Mouse (Mus musculus): Measurements from ENCODE around the gene E030030I06Rik.
A peak's percentile ranks its signal among the peaks of the same experiment; 100 is the strongest.
"Not testable (repeated sequence)": the region's sequence is repeated elsewhere in the genome, so short reads cannot be mapped to it uniquely, and the experiment has no call there.

The E030030I06Rik gene

DNA sequence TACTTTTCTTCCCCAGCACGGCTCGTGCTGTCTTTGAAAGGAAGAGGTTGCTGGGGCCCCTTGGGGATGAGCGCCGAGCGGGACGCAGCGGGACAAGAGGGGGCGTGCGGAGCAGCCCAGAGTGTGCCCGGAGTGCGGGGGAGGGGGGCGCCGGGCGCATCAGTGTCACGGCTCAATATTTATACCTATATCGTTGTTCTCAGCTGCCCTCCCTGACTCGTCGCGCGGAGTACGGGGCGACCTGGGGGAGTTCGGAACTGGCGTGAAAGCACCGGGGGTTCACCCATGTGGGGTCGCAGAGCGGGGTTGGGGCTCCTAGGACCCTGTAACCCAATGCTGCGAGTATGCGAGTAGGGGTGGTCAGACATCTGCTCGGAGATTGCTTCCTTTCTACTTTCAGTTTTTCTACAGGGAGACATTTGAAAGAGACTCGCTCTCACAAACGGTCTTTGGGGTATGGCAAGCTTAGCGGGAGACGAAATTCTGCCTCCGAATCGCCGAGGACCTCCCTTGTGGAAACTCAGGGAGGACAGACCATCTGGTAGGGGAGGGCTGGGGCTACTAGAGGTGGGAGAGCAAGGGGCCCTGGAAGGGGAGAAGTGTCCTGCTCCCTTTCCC, at the start of gene E030030I06Rik:
Gene E030030I06Rik (minus strand): TSS at position 198 of the 618 bp plus-strand sequence.
- DNase-seq, result peak in 1 of 2 experiments; percentile 42

DNA sequence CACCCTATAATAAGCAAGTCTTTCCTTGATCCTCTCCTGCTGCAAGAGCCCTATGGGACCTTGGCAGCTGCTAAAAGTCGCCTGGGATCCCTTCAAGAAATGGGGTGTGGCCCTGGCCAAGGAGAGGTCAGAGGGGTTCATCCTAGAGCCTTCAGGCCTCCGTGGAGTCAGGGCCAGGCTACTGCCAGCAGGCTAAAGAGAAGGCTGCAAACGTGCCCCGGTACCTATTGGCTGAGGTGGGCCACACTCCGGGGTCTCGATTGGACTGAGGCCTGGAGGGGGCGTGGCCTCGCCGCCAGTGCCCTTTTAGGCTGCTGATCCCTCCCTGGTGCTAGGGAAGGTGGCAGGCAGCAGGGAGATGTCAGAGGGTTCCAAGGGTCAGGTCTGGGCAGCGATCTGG, 42.0 kb upstream of the E030030I06Rik start:
- DNase-seq, result not testable (repeated sequence)

DNA sequence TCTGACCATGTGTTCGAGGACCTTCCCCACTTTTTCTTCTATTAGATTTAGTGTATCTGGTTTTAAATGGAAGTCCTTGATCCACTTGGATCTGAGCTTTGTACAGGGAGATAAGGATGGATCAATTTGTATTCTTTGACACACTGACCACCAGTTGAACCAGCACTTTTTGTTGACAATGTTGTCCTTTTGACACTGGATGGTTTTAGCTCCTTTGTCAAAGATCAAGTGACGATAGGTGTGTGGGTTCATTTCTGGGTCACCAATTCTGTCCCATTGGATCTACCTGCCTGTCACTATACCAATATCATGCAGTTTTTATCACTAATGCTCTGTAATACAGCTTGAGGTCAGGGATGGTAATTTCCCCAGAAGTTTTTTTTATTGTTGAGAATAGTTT, 27.4 kb upstream of the E030030I06Rik start:
- not testable (repeated sequence) for DNase-seq

DNA sequence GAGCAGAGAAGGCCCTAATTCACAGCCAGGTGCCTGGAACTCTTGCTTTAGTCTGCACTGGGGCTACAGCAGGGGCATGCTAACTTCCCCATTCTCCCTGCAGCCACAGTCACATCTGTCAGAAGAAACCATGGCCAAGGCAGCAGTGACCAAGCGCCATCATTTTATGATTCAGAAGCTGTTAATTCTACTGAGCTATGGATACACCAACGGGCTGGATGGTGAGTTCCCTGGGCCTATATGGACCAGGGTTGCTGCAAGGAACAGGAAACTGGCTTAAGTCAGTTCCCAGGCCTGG, 25.1 kb upstream of the E030030I06Rik start:
- not testable (repeated sequence) for DNase-seq

DNA sequence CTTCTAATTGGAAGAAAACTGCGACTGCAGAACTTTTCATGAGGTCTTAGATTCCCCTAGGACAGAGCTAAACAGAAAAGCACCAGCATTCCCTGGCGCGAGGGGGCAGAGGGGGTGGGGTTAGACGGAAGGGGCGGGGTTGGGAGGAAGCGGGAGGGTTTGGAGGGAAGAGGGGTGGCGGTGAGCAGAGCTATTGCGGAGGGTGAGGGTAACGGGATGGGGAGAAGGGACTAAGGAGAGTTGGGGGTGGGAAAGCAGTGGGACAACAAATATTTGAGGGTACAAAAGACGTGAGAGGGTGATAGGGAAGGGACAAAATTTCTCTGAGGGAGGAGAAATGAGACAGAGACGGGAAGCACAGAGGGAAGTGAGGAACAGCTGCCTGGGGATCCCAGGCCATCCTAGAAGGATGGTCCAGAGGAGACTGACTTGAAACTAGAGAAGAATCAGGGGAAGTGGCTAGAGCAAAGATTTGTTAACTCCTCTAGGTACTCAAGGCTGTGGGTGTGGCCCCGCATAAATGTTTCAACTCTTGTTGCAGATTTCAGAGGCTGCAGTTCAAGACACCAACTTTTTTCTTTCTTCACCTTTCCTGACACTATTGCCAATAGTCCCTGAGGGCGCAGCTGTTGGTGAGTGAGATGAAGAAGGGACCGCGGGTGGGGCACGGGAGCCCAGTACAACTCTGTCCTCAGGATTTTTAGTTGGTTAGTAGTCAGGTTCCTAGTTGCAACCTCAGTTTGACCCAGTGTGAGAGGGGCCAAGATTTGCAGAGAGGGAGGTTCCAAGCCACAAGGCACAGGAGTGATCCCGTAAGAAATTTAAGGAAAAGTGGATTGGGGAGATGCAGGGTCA, 24.5 kb upstream of the E030030I06Rik start:
- DNase-seq, result not testable (repeated sequence)

DNA sequence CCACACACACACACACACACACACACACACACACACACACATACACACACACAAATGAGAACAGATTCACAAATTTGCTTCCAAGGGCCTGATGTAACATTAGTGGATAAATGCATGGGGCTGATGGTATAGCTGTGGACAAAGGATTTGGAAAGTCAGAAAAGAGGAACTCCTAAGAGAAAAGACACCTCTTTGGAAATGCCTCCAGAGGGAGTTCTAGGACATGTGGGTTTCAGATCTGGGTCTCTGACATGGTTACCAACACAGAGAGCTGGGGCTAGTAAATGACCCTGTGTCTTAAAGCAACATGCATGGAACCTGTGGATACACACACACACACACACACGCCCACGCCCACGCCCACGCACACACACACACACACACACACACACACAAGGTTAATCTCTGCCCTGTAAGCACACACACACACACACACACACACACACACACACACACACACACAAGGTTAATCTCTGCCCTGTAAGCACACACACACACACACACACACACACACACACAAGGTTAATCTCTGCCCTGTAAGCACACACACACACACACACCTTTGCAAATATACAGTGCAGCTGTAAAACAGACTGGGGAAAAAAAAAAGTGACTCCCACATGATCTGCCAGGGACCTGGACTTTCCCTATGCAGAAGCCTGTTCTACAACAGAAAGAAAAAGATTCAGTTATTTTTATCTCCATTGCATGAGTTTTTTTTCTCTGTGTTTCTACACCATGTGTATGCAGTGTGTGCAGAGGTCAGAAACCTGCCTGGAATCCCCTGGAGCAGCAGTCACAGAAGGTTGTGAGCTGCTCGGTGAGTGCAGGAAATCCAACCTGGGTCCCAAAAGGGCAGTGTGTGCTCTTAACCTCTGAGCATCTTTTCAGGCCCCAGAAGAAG, 23.6 kb upstream of the E030030I06Rik start:
- DNase-seq, result not testable (repeated sequence)

DNA sequence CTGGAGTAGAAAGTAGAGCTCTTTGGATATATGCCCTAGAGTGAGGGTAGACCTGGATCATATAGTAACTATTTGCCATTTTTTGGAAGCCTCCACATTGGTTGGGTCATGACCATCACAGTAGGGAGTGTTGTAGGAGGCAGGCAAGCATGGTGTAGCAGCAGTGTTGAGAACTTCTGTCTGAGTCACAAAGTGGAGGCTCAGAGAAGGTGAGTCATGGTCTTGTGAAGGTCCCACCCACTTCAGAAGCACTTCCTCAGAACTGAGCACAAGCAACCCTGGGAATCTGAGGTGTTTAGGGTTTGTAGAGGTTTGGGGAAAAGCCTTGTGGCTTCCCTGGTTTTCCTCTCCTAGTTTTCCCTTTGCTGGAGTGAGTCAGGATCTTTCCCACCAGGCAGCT, 20.0 kb upstream of the E030030I06Rik start:
- DNase-seq, result not testable (repeated sequence)

DNA sequence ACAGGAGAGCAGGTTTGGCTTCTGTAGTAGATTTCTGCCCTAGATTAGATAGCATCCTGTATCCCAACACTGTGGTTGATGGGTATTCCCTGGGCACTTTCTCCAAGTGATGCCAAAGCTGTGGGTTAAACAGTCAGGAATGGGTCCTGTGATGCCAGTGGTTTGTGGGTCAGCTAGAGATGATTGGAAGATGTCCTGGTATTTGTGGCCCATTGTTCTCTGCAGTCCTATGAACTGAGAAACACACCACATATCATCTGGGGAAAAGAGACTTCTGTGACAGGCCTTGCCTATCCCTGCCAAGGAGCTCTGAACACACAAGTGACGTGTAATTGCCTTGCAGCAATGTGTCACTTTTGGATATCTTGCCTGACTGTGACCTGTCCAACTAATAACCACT, 18.0 kb upstream of the E030030I06Rik start:
- not testable (repeated sequence) for DNase-seq

DNA sequence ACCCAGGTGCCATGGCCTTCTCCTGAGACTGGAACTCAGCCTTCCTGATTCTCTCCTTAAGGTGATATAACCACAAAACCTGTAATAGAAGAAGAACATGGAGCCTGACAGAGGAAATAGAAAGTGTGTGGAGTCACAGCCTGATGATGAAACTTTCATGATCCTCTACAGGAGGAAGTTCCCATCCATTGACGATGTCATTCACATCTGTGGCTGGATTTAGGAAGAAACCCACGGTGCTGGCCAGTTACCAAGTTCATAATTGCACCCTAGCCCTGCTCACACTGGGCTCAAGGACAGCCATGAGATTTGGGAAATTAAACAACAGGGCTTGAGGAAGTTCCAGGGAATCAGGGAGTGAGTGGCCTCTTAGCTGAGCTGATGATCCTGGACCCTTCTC, 17.0 kb upstream of the E030030I06Rik start:
- DNase-seq, result not testable (repeated sequence)

DNA sequence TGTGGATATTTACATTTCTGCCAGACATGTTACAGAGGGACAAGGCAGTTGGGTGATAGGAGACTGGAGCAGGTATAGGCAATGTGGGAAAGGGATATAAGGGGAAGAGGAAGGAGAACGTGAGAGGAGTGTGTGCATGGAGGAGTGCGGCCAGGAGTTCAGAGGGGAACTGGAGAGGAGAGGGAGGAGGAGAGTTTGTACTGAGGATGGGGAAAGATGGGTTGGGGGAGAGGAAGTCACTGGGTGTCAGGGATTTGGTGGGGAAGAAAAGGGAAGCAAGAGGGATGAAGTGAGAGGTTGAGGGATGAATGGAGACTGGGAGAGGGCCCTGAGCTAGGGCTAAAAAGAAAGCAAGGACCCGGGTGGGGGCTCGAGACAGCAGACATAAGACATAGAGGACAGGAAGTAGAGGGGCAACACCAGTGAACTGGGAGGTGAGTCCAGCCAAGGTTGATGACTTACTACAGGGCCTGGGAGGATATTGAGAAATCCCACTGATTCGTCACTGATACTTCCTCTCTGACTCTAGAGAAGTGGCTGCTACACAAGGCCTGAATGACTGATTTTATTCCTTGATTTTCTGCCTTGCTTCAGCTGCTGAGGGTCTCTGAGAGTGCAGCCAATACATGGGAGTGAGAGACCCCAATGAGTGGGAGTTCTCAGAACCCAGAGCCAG, 16.4 kb upstream of the E030030I06Rik start:
- not testable (repeated sequence) for DNase-seq

DNA sequence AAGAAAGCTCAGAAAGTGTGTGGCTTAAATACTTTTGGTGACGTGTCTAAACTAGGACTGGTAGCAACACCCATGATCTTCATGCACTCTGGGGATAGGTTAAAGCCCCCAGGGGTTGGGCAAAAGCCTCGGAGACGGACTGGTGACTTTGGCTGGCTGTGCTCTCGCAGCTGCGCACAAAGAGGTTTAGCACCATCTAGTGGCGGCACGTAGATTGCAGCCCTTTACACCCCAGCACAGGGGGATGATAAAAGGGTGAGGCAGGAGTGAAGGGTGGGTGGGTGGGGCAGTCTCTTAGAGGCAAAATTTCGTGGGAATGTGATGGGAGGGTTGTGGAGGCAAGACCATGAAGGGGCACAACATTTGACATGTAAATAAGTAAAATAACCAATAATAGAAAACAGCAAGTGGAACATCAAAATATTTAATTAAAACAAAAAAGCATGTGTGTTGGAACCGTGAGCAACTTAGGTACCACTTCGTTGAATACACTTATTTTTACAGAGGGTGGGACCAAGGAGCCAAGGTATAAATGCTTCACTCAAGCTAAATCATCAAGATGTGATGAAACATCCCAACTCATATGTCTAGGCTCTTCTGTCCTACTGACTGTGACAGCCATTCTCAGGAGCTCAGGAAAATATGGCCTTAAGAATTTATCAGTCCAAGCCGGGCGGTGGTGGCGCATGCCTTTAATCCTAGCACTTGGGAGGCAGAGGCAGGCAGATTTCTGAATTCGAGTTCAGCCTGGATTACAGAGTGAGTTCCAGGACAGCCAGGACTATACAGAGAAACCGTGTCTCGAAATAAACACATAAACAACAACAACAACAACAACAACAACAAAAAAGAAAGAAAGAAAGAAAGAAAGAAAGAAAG, 14.9 kb upstream of the E030030I06Rik start:
- peak; percentile 53 to 79 for DNase-seq

DNA sequence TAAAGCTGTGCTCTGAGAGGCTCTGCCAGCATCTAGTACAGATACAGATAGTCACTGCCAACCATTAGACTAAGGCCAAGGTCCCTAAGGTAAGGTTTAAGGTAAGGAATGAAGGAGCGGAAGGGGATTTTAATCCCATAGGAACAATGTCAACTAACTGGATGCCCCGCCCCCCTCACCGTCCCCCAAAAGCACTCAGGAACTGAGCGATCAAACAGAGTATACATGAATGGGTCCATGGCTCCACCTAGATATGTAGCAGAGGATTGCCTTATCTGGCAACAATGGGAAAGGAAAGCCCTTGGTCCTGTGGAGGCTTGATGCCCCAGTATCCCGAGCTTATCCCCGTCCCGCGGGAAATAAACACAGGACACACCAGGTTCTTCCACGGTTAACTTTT, 14.2 kb upstream of the E030030I06Rik start:
- DNase-seq, result not testable (repeated sequence)

DNA sequence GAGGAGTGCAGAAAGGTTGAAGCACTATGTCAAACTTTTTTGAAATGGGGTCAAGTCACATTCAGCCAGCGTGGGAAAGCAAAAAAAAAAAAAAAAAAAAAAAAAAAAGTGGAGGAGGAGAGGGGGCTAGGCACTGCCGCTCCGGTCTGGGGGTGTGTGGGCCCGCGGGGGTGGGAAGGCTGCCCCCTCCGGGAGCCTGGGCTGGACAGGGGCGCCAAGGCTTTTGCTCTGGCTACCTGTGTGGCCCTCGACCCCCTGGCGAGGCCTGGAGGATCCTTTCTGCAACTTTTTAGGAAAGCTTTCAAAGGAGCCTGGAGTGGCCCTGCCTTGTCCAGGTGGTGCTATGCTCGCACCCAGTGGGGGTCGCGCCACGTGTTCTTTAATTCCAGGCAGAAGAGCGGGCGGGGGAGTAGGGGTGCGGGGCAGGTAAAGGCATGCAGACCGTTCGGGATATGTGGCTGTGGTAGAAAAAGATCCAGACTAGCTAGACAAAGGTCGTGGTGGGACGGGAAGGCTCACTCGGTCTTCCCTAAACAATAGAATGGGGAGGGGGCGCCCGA, 10.6 kb upstream of the E030030I06Rik start:
- no peak for DNase-seq

DNA sequence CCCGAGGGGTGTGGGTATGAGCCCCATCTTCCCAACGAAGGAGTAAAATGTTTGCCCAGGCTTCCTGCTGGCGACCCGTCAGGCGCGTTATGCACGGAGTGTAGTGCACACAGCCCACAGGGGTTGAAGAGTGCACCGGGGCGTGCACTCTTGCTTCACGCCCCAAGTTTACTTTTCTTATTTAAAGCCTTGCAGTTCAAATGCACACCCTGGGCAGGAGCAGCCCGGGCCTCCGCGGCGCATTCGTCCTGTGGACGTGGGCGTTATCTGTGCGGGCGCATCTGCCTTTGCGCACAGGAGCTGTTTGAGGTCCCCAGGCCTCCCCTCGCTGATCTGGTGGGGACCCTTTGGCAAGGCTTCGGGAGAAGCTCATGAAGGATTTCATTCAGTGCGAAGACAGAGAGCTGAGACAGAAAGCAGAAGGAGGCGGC, 10.1 kb upstream of the E030030I06Rik start:
- DNase-seq, result no peak

DNA sequence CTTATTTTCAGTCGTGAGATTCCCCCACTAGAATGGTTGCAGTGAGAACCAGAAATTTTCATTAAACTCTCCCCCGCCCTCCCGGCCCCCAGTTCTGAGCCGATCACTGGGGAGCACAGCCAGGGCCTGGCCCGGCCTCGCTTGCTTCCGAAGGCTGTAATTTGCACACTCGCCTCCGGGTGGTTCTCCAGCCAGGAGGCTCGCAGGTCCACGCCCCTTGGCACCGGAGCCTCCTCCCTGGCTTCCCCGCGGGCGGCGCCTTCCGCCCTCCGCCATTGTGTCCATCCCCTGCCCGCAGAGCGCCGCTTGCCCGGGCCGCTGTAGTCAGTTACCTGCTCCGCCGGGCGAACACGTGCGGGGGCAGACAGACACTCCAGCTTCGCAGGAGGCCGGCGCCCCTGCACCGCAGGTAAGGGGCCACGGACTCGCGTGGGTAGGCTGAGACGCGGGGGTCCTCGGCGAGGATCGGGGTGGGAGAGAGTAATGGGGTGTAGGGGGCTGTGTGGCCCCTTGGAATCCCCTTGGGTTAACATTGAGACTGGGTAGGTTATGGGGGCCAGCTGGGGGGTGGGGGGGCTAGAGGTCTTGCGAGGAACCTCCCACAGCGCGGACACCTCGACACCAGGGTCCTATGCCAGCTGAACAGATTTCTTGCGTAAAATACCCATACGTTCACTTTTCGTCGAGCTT, 9.4 kb upstream of the E030030I06Rik start, which contains the start of the genes Raet1e and H60b:
Gene Raet1e (plus strand): TSS at position 260 of the 690 bp plus-strand sequence.
Gene H60b (plus strand): TSS at position 277 of the 690 bp plus-strand sequence.
- not testable (repeated sequence) for DNase-seq

DNA sequence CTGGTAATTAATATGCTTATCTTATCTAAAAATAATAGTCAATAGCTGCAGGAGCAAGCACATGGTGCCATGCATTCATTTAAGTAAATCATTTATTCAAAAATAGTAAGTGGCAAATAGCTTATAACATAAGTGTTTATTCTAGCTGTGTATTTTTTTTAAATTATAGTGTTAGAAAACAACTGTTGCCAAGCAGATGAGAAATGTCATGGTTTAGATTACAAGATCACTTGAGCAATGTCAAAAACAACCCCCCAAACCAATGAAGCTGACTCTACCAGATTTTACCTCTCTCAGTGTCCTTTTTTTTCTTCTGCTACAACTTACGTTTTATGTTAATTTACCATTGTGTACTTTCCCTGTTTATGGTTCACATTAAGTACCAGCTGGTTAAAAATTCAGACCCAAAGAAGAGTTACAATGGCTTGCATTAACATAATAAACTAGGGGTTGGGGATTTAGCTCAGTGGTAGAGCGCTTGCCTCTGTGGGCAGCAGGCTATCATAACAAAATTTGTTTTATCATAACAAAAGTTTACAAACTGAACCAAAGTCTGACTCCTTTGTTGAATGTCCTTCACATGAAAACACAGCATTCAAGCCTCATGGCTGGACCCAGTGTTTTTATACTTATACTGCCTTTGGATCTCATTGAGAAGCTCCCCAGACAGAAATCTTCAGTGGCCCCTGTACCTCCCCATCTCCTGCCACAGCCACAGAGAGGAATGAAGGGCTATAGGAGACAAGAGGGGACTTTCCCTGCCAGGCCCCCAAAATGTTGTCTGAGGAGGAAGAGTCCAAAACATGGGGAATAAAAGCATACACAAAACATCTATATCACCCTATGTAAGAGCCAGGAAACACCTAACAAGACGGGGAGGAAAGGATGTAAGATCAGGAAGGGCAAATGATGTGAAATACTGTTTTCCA, 6.1 kb upstream of the E030030I06Rik start:
- DNase-seq, result no peak

DNA sequence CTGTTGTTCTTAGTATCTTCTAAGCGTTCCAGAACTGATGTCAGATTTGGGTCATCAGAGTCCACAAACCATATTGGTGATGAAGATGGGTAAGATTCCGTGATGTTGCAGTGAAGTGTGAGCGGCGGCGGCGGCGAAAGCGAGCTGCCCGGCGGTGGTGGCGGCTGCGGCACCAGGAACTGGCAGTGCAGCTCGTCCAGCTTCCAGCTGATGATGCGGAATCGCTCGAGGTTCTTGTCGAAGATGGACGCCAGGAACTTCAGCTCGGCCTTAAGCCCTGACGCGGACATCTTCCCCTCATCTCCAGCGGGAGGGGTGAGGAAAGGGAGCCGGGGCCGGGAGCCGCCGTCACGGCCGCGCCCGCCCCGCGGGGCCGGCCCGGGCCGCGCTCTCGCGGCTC, 5.1 kb upstream of the E030030I06Rik start:
- DNase-seq, result peak in 1 of 2 experiments; percentile 32

DNA sequence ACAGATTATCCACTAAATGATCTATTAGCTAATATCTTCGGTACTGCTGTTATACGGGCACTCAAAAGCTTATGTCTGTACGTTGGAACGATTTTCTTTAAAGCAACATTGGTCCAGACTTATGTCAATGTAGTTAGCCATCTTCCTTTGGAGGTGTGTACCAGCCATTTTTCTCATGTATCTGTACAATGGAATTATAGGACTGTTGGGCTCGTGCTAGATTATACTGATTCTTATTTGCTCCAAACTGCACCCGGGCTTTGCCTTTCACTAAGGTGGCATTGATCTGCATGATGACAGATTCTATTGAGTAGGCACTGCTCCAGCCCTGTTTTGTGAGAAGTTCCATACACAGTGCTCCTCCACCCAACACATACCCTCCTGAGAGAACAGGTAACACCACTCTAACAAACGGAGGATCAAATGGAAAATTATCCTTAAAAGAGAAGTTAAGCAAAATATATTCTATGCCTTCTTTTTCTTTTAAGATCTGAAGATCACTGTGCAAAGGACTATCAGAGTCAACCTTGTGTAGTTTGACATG, 4.1 kb upstream of the E030030I06Rik start:
- DNase-seq, result not testable (repeated sequence)

All from spleen, adult 18-20 months (tissue).